In the genomic region with DNA sequence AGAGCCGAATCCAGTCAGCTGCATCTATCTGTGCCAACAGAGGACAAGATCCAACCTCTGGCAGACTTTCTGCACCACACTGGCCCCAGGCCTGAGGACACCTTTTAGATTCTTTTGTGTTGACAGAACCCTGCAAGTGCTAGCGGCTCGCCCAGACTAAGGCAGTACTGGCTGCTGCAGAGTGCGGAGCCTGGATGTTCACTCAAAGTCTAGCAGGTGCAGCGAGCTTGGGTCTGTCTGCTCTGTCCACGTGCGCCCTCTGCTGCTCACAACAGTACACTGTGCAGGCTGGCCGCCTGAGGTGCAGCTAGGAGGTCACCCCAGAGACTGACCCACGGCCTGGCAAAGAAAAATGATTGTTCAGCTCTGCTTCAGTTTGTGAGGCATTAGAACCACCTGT, we compare ENCODE assay signal across 9 mouse cellular contexts. TPM values are rescaled to one million over a fixed set of nuclear protein-coding genes. Genes with fewer than 3 reads are reported as not detected.
DNase-seq lines count a peak whose midpoint lies in the region; ATAC-seq lines count a peak whose summit lies in the region.
"Had no signal": no experiment of that assay in that cellular context is flagged by ENCODE, and none has a peak within 500 bp of the region (broad histone marks: within the 10 kb centered on the region; RNA-seq: fewer than 3 reads in every experiment).

No protein-coding gene starts in this region.

- WGBS in forebrain, embryonic 15.5 days: 10% methylated on average over 9 of the region's 9 CpGs
- WGBS in hindbrain, embryonic 11.5 days: 9% methylated on average over 9 of the region's 9 CpGs

- H3K27me3 ChIP-seq in forebrain, embryonic 15.5 days: 0 out of 2 replicates have a peak, but pooled peaks cover 6% of the 10 kb centered on the region
- peaks cover 18% of the 10 kb centered on the region; the same call in 1 of the 2 replicates for H3K27me3 ChIP-seq in hindbrain, embryonic 11.5 days (ENCODE audit: control insufficient read depth, insufficient read depth, low read length)

- no peak overlapping the region for H3K4me2 ChIP-seq in forebrain, embryonic 15.5 days (replicated peaks)
- H3K4me2 ChIP-seq in hindbrain, embryonic 11.5 days (replicated peaks; ENCODE audit: low read depth, low read length): no peak overlapping the region

- H3K4me1 ChIP-seq in forebrain, embryonic 15.5 days: peaks cover 32% of the 10 kb centered on the region
- H3K4me1 ChIP-seq in hindbrain, embryonic 11.5 days (replicated peaks; ENCODE audit: control insufficient read depth, insufficient read depth, low read length): peaks cover 7% of the 10 kb centered on the region; the same call in 1 of the 2 replicates

- H3K36me3 ChIP-seq in forebrain, embryonic 15.5 days: no peaks in the 10 kb centered on the region
- no peaks in the 10 kb centered on the region for H3K36me3 ChIP-seq in hindbrain, embryonic 11.5 days (ENCODE audit: control insufficient read depth, insufficient read depth, low read length)

- no peak overlapping the region for H3K9ac ChIP-seq in forebrain, embryonic 15.5 days (replicated peaks)
- H3K9ac ChIP-seq in hindbrain, embryonic 11.5 days (ENCODE audit: low read depth, low read length): no peak overlapping the region

- no peak overlapping the region for H3K4me3 ChIP-seq in forebrain, embryonic 15.5 days
- H3K4me3 ChIP-seq in hindbrain, embryonic 11.5 days (ENCODE audit: low read depth, low read length): no peak overlapping the region

- H3K27ac ChIP-seq in forebrain, embryonic 15.5 days (replicated peaks): no peak overlapping the region
- H3K27ac ChIP-seq in hindbrain, embryonic 11.5 days (ENCODE audit: low read depth, low read length): no peak overlapping the region
- H3K27ac ChIP-seq: macrophage had no signal

- peak; percentile 71 for ATAC-seq in forebrain, embryonic 15.5 days (replicated peaks)
- ATAC-seq in hindbrain, embryonic 11.5 days (ENCODE audit: low FRiP score): peak; percentile 52

- DNase-seq in MN1 (ENCODE audit: low spot score): peak; percentile 87
- peak; percentile 85 for DNase-seq in cerebellum, adult 11 months
- DNase-seq in hindbrain, embryonic 11.5 days (ENCODE audit: low spot score): peak; percentile 87
- peak; percentile 81 to 86 for DNase-seq in layer of hippocampus, postnatal 10 days (ENCODE audit: low spot score in 2 of 2)
- DNase-seq in lung, postnatal 25 days (ENCODE audit: low spot score): peak; percentile 79
- peak; percentile 89 for DNase-seq in retina, postnatal 1 day
- peak; percentile 87 for DNase-seq in thymus, postnatal 4 days

- H3K9me3 ChIP-seq in forebrain, embryonic 15.5 days: no peaks in the 10 kb centered on the region
- no peaks in the 10 kb centered on the region for H3K9me3 ChIP-seq in hindbrain, embryonic 11.5 days (ENCODE audit: control insufficient read depth, low read length)

RNA-seq across cellular contexts. Expression of a gene that starts 2.1 kb away (rescaled TPM):
- 90.8 and 93.5 TPM in 2 replicates for polyA plus RNA-seq in forebrain, embryonic 15.5 days (2015; fragmentation: Nextera tagmentation; extraction: Ambion mirVana)
- polyA plus RNA-seq in hindbrain, embryonic 11.5 days (2014; fragmentation: Nextera tagmentation; extraction: Ambion mirVana): 19.1 and 20.9 TPM in 2 replicates
- 100 to 1,000 TPM; 139 to 150 TPM for total RNA-seq in layer of hippocampus, postnatal 10 days (2021)

RNA-seq across cellular contexts. Expression of a gene that starts 22.8 kb away (rescaled TPM):
- 0.60 TPM in 1 of 2 replicates, not detected in the other for polyA plus RNA-seq in forebrain, embryonic 15.5 days (2015; fragmentation: Nextera tagmentation; extraction: Ambion mirVana)
- not detected in 2 replicates for polyA plus RNA-seq in hindbrain, embryonic 11.5 days (2014; fragmentation: Nextera tagmentation; extraction: Ambion mirVana)
- total RNA-seq in layer of hippocampus, postnatal 10 days (2021): not detected
- polyA plus RNA-seq: macrophage had no signal

RNA-seq across cellular contexts. Expression of a gene that starts 36.9 kb away (rescaled TPM):
- polyA plus RNA-seq in forebrain, embryonic 15.5 days (2015; fragmentation: Nextera tagmentation; extraction: Ambion mirVana): 52.5 and 54.3 TPM in 2 replicates
- polyA plus RNA-seq in hindbrain, embryonic 11.5 days (2014; fragmentation: Nextera tagmentation; extraction: Ambion mirVana): 53.3 and 59.8 TPM in 2 replicates
- 10 to 100 TPM; 20.5 to 20.9 TPM for total RNA-seq in layer of hippocampus, postnatal 10 days (2021)

RNA-seq across cellular contexts. Expression of a gene that starts 38.1 kb away (rescaled TPM):
- polyA plus RNA-seq in forebrain, embryonic 15.5 days (2015; fragmentation: Nextera tagmentation; extraction: Ambion mirVana): not detected in 2 replicates
- not detected in 2 replicates for polyA plus RNA-seq in hindbrain, embryonic 11.5 days (2014; fragmentation: Nextera tagmentation; extraction: Ambion mirVana)
- not detected for total RNA-seq in layer of hippocampus, postnatal 10 days (2021)
- polyA plus RNA-seq: macrophage had no signal

RNA-seq across cellular contexts. Expression of a gene that starts 46.6 kb away (rescaled TPM):
- polyA plus RNA-seq in forebrain, embryonic 15.5 days (2015; fragmentation: Nextera tagmentation; extraction: Ambion mirVana): not detected in 2 replicates
- not detected in 2 replicates for polyA plus RNA-seq in hindbrain, embryonic 11.5 days (2014; fragmentation: Nextera tagmentation; extraction: Ambion mirVana)
- not detected for total RNA-seq in layer of hippocampus, postnatal 10 days (2021)
- polyA plus RNA-seq: macrophage had no signal
